In the genomic region with DNA sequence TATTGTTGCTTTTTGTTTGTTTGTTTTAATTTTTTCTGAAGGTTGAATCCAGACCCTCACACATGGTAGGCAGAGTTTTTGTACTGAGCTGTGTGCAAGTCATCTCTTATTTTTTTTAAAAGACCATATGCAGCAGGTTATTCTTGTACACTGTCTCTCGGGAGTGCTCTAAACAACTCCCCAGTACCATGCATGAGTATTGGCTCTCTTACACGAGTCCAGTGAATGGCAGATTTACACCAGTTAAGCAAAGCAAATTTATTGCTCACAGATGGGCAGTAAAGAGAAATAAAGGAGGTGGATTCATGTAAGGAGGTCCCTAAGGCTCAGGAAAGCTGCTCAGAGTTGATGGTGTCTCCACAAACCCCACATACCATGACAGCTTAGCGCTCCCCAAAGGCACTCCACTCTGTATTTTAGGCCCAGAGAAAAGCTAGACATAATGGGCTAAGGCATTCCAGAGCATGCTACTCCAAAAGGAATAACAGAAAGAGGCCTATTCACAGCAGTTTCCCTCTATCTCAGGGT, we compare ENCODE assay signal across 24 mouse cellular contexts.
DNase-seq lines count a peak whose midpoint lies in the region; ATAC-seq lines count a peak whose summit lies in the region.
"Had no signal": no experiment of that assay in that cellular context is flagged by ENCODE, and none has a peak within 500 bp of the region (broad histone marks: within the 10 kb centered on the region; RNA-seq: fewer than 3 reads in every experiment).

No protein-coding gene starts in this region.

- H3K9me3 ChIP-seq in kidney, embryonic 16.5 days (ENCODE audit: low read length): no peaks in the 10 kb centered on the region
- no peaks in the 10 kb centered on the region for H3K9me3 ChIP-seq in limb, embryonic 13.5 days
- no peaks in the 10 kb centered on the region for H3K9me3 ChIP-seq in neural tube, embryonic 14.5 days (ENCODE audit: control insufficient read depth, low read length)
- H3K9me3 ChIP-seq: heart, embryonic 13.5 days; hindbrain, embryonic 12.5 days; liver, embryonic 13.5 days had no signal

- no peak overlapping the region for H3K9ac ChIP-seq in kidney, embryonic 16.5 days (replicated peaks; ENCODE audit: low read length)
- no peak overlapping the region for H3K9ac ChIP-seq in limb, embryonic 13.5 days
- H3K9ac ChIP-seq in neural tube, embryonic 14.5 days (replicated peaks; ENCODE audit: low read depth, low read length): no peak overlapping the region
- H3K9ac ChIP-seq: forebrain, postnatal 0 days; heart, embryonic 13.5 days; hindbrain, embryonic 12.5 days; liver, embryonic 13.5 days had no signal

- H3K4me2 ChIP-seq in kidney, embryonic 16.5 days (replicated peaks; ENCODE audit: low read depth, low read length): no peak overlapping the region
- no peak overlapping the region for H3K4me2 ChIP-seq in limb, embryonic 13.5 days (replicated peaks)
- no peak overlapping the region for H3K4me2 ChIP-seq in neural tube, embryonic 14.5 days (ENCODE audit: low read depth, low read length)
- H3K4me2 ChIP-seq: heart, embryonic 13.5 days; hindbrain, embryonic 12.5 days; liver, embryonic 13.5 days had no signal

- DNase-seq in kidney, postnatal 4 days: no peak
- DNase-seq in embryo, embryonic 11.5 days (ENCODE audit: low read depth, low spot score): peak; percentile 29
- DNase-seq: adrenal gland, adult 8-10 months; cerebellum, adult 11-12 months; cerebellum, postnatal 14 days; forebrain, postnatal 0 days; gastrocnemius, postnatal 36 days; heart, adult 2 months; heart, postnatal 14 days; kidney, adult 18-20 months; kidney, postnatal 25 days; liver, embryonic 13.5 days; lung, adult 2 months; lung, postnatal 36 days; thymus, adult 18-20 months; thymus, postnatal 4 days had no signal

- no peaks in the 10 kb centered on the region for H3K27me3 ChIP-seq in kidney, embryonic 16.5 days (ENCODE audit: insufficient read depth, low read length)
- no peaks in the 10 kb centered on the region for H3K27me3 ChIP-seq in limb, embryonic 13.5 days
- no peaks in the 10 kb centered on the region for H3K27me3 ChIP-seq in neural tube, embryonic 14.5 days (ENCODE audit: control insufficient read depth, insufficient read depth, low read length)
- H3K27me3 ChIP-seq: heart, embryonic 13.5 days; hindbrain, embryonic 12.5 days; liver, embryonic 13.5 days had no signal

- H3K4me3 ChIP-seq in kidney, embryonic 16.5 days (ENCODE audit: low read length): no peak overlapping the region
- no peak overlapping the region for H3K4me3 ChIP-seq in limb, embryonic 13.5 days
- H3K4me3 ChIP-seq in neural tube, embryonic 14.5 days (ENCODE audit: low read depth, low read length): no peak overlapping the region
- H3K4me3 ChIP-seq: heart, adult 2 months; heart, embryonic 13.5 days; hindbrain, embryonic 12.5 days; liver, embryonic 13.5 days had no signal

- no peaks in the 10 kb centered on the region for H3K36me3 ChIP-seq in kidney, embryonic 16.5 days (ENCODE audit: insufficient read depth, low read length)
- H3K36me3 ChIP-seq in limb, embryonic 13.5 days: no peaks in the 10 kb centered on the region
- H3K36me3 ChIP-seq in neural tube, embryonic 14.5 days (ENCODE audit: control insufficient read depth, insufficient read depth, low read length): no peaks in the 10 kb centered on the region
- H3K36me3 ChIP-seq: heart, embryonic 13.5 days; hindbrain, embryonic 12.5 days; liver, embryonic 13.5 days had no signal

- no peaks in the 10 kb centered on the region for H3K4me1 ChIP-seq in kidney, embryonic 16.5 days (ENCODE audit: insufficient read depth, low read length)
- H3K4me1 ChIP-seq in limb, embryonic 13.5 days: peaks cover 6% of the 10 kb centered on the region
- no peaks in the 10 kb centered on the region for H3K4me1 ChIP-seq in neural tube, embryonic 14.5 days (ENCODE audit: control insufficient read depth, insufficient read depth, low read length)
- H3K4me1 ChIP-seq: heart, embryonic 13.5 days; hindbrain, embryonic 12.5 days; liver, embryonic 13.5 days had no signal

- H3K27ac ChIP-seq in kidney, embryonic 16.5 days (ENCODE audit: low read length): no peak overlapping the region
- H3K27ac ChIP-seq in limb, embryonic 13.5 days: no peak overlapping the region
- no peak overlapping the region for H3K27ac ChIP-seq in neural tube, embryonic 14.5 days (ENCODE audit: low read depth, low read length)
- H3K27ac ChIP-seq: heart, adult 2 months; heart, embryonic 13.5 days; hindbrain, embryonic 12.5 days; liver, embryonic 13.5 days had no signal

- 42% methylated on average over 3 of the region's 3 CpGs for WGBS in kidney, embryonic 16.5 days
- 25% methylated on average over 3 of the region's 3 CpGs for WGBS in limb, embryonic 13.5 days
- 31% methylated on average over 3 of the region's 3 CpGs for WGBS in neural tube, embryonic 14.5 days

- peak; percentile 67 for ATAC-seq in kidney, embryonic 16.5 days (ENCODE audit: low FRiP score, low TSS enrichment)
- peak; percentile 95 for ATAC-seq in limb, embryonic 13.5 days (ENCODE audit: low FRiP score, low read depth)
- ATAC-seq in neural tube, embryonic 14.5 days (ENCODE audit: low read depth): peak; percentile 78
- ATAC-seq in monocyte, adult 5-6 weeks (replicated peaks; ENCODE audit: insufficient number of reproducible peaks, low FRiP score, low TSS enrichment, poor library complexity, severe bottlenecking): no peak
- ATAC-seq in frontal cortex, adult (ENCODE audit: low TSS enrichment): no peak
- ATAC-seq: forebrain, postnatal 0 days; midbrain, embryonic 16.5 days had no signal

Comparison
In these comparisons a context has a peak if more than half of its experiments do, and no peak if none do; other contexts are left out.
1. ATAC-seq: peak in kidney, embryonic 16.5 days (single experiment), limb, embryonic 13.5 days (single experiment) and neural tube, embryonic 14.5 days (single experiment); none in monocyte, adult 5-6 weeks (single experiment) and frontal cortex, adult (single experiment).